Mouse (Mus musculus) liver, adult 2 months (tissue): ENCODE results near the gene Cdc14a. TPM values are rescaled to one million over a fixed set of nuclear protein-coding genes. Genes with fewer than 3 reads are reported as not detected.

Experiments
- DNase-seq: peaks from one replicate; pipeline ENCODE4 v3.0.0-alpha.2; 2011; ENCODE audit warnings: low read depth, low spot score; ENCODE audit errors: extremely low read depth
- H3K27ac ChIP-seq: fragments of 200-500 bp; replicated peaks from 2 replicates; pipeline ENCODE4 v1.5.1; 2012; ENCODE audit warnings: low read depth, mild to moderate bottlenecking, control low read depth, inconsistent platforms, low read length; ENCODE audit not compliant: insufficient read depth
- H3K27me3 ChIP-seq: fragments of 200-500 bp; 2 replicates; pipeline ENCODE4 v1.6.1; 2012; ENCODE audit warnings: mild to moderate bottlenecking, moderate library complexity, low read length, inconsistent platforms; ENCODE audit not compliant: control insufficient read depth, insufficient read depth
- H3K36me3 ChIP-seq: fragments of 200-500 bp; 2 replicates; pipeline ENCODE4 v1.6.1; 2012; ENCODE audit warnings: low read length, inconsistent platforms; ENCODE audit not compliant: control insufficient read depth, insufficient read depth
- H3K4me1 ChIP-seq: fragments of 200-500 bp; 2 replicates; pipeline ENCODE4 v1.6.1; 2011; ENCODE audit warnings: low read length; ENCODE audit not compliant: control insufficient read depth, insufficient read depth
- H3K4me3 ChIP-seq: fragments of 200-500 bp; 2 replicates; pipeline ENCODE4 v1.5.1; 2011; ENCODE audit warnings: low read depth, mild to moderate bottlenecking, control low read depth, low read length, moderate library complexity; ENCODE audit not compliant: insufficient read depth
- H3K79me2 ChIP-seq: fragments of 200-500 bp; 2 replicates; pipeline ENCODE4 v1.6.1; 2012; ENCODE audit warnings: inconsistent platforms, mild to moderate bottlenecking, low read length, moderate library complexity; ENCODE audit not compliant: control insufficient read depth, insufficient read depth
- H3K9ac ChIP-seq: fragments of 200-500 bp; 2 replicates; pipeline ENCODE4 v1.6.1; 2012; ENCODE audit warnings: low read depth, mild to moderate bottlenecking, control low read depth, inconsistent platforms, low read length
- CTCF ChIP-seq: fragments of 200-500 bp; IDR thresholded peaks from 2 replicates; pipeline ENCODE4 v1.5.1; 2011; ENCODE audit warnings: low read depth, low read length, control low read depth
- POLR2A ChIP-seq: fragments of 200-500 bp; IDR thresholded peaks from 2 replicates; pipeline ENCODE4 v1.6.1; 2011; ENCODE audit warnings: low read length, control low read depth; ENCODE audit not compliant: insufficient read depth; ENCODE audit errors: extremely low read depth
- WGBS: fragments of 180-500 bp; shearing (Covaris S2); methylation state at CpG from one replicate; pipeline ENCODE4 v1.1.7; 2018; 5-methylcytosine and 5-hydroxymethylcytosine counted together
- polyA plus RNA-seq: library from polyadenylated mRNA; depleted of rRNA; stranded (reverse); fragments of >200 nt; gene quantifications from 2 replicates; pipeline ENCODE4 v1.2.3, GENCODE M21; 2012
- total RNA-seq: library from RNA; depleted of rRNA; stranded (reverse); fragments of >200 nt; gene quantifications from 2 replicates; pipeline ENCODE4 v1.2.3, GENCODE M21; 2014

Cdc14a gene
- total and polyA plus RNA-seq, 2 experiments, result 0.50 to 1.1 TPM

- Histone ChIP-seq H3K36me3 (no peaks in the 10 kb centered on the region), H3K4me3 (no peak overlapping the region), H3K9ac (no peak overlapping the region), H3K4me1 (peaks cover 3% of the 10 kb centered on the region; the same call in 1 of the 2 replicates), H3K27ac (no peak overlapping the region), H3K27me3 (peaks cover 19% of the 10 kb centered on the region), H3K79me2 (no peaks in the 10 kb centered on the region)
- no peak for DNase-seq
- 93% methylated on average over 2 of the region's 2 CpGs for whole genome bisulfite sequencing
- TF ChIP-seq POLR2A, result no peak
- TF ChIP-seq CTCF, result no peak
Observed at GRCm38 (mm10) chr3:116249026-116249425, 174.8 kb downstream of the Cdc14a start.

- Histone ChIP-seq H3K79me2 (no peaks in the 10 kb centered on the region), H3K4me1 (no peaks in the 10 kb centered on the region), H3K4me3 (no peak overlapping the region), H3K36me3 (no peaks in the 10 kb centered on the region), H3K27ac (no peak overlapping the region), H3K9ac (no peak overlapping the region), H3K27me3 (no peaks in the 10 kb centered on the region)
- no peak for TF ChIP-seq CTCF
- no peak for TF ChIP-seq POLR2A
- 86% methylated on average over 6 of the region's 6 CpGs for WGBS
- DNase-seq, result no peak
Observed at GRCm38 (mm10) chr3:116244476-116244875, 179.4 kb downstream of the Cdc14a start.

DNA sequence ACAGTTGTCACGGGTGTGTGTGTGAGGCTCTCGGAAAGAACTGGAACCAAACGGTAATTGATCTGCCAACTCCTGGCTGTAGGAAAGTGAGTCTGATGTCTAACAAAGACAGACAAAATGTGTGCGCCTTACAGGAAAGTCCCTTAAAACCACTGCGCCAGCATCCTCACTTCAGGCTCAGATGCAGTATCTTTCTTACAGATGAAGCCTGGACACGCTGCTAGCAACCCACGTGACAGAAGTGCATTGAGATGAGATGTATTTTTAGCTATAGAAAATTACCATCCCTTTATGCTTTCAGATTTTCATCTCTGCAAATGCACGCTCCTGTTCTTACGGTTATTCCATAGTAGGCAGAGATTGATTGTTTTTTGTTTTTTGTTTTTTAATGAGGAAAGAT lies 181.1 kb downstream of the Cdc14a start:
- no peaks in the 10 kb centered on the region for H3K36me3 ChIP-seq
- no peak for DNase-seq
- WGBS, result 88% methylated on average over 9 of the region's 9 CpGs
- no peak overlapping the region for H3K4me3 ChIP-seq
- H3K27ac ChIP-seq, result no peak overlapping the region
- H3K79me2 ChIP-seq, result no peaks in the 10 kb centered on the region
- no peaks in the 10 kb centered on the region for H3K4me1 ChIP-seq
- TF ChIP-seq CTCF, result no peak
- no peak for TF ChIP-seq POLR2A
- no peak overlapping the region for H3K9ac ChIP-seq
- no peaks in the 10 kb centered on the region for H3K27me3 ChIP-seq

DNA sequence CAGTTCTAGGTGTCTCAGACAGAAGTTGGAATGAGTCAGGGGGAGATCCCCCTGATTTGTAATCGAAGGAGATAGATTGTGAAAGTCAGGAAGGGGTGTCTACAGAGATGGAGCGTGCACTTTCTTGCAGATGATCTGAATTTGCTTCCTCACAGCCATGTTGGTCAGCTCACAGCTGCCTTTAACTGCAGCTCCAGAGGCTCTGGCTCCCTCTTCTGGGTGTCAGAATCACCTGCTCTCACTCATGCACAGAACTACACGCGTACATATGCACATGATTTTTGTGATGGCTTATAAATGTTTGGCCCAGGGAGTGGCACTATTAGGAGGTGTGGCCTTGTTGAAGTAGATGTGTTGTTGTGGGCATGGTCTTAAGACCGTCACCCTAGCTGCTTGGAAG lies 186.3 kb downstream of the Cdc14a start:
- Histone ChIP-seq H3K27me3 (no peaks in the 10 kb centered on the region), H3K4me1 (peaks cover 6% of the 10 kb centered on the region; the same call in 1 of the 2 replicates), H3K9ac (no peak overlapping the region), H3K4me3 (no peak overlapping the region), H3K36me3 (no peaks in the 10 kb centered on the region), H3K79me2 (no peaks in the 10 kb centered on the region), H3K27ac (no peak overlapping the region)
- DNase-seq, result peak; percentile 35
- 91% methylated on average over 5 of the region's 5 CpGs for WGBS
- TF ChIP-seq CTCF (peak; percentile 31; the same call in 1 of the 2 replicates), POLR2A (no peak)

DNA sequence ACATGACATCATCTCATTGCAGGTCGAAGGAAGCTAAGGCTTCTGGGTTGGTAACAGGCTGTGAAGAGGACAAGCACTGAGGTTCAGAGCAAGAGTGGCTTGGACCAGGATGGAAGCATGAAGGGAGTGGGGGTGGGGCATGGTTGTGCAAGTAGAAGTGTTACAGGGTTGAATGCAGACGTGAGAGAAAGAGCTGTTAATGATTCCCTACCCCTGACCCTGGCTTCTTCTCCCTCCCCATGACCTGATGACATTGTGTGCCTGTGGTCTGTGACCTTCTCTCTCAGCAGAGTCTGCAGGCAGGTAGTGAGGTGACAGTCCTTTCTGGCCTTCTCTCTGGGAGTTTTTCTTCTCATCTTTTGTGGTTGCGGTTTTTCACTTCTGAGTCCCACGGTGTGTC lies 187.0 kb downstream of the Cdc14a start:
- Histone ChIP-seq H3K79me2 (no peaks in the 10 kb centered on the region), H3K27ac (no peak overlapping the region), H3K36me3 (no peaks in the 10 kb centered on the region), H3K4me1 (peaks cover 6% of the 10 kb centered on the region; the same call in 1 of the 2 replicates), H3K4me3 (no peak overlapping the region), H3K27me3 (no peaks in the 10 kb centered on the region), H3K9ac (no peak overlapping the region)
- TF ChIP-seq POLR2A (no peak), CTCF (no peak)
- peak; percentile 95 for DNase-seq
- 20% methylated on average over 4 of the region's 4 CpGs for WGBS

- no peak for DNase-seq
- 90% methylated on average over 3 of the region's 3 CpGs for WGBS
- Histone ChIP-seq H3K79me2 (no peaks in the 10 kb centered on the region), H3K4me1 (peaks cover 6% of the 10 kb centered on the region; the same call in 1 of the 2 replicates), H3K36me3 (no peaks in the 10 kb centered on the region), H3K27me3 (no peaks in the 10 kb centered on the region), H3K9ac (no peak overlapping the region), H3K4me3 (no peak overlapping the region), H3K27ac (no peak overlapping the region)
- no peak for TF ChIP-seq CTCF
- no peak for TF ChIP-seq POLR2A
Observed at GRCm38 (mm10) chr3:116233515-116233914, 190.3 kb downstream of the Cdc14a start.
